Mouse (Mus musculus): ENCODE measurements around the gene Lexm. TPM values are rescaled to one million over a fixed set of nuclear protein-coding genes. Genes with fewer than 3 reads are reported as not detected.

The Lexm gene
- polyA plus RNA-seq, 1 experiment from 2014 or later = 0.33 TPM

DNA sequence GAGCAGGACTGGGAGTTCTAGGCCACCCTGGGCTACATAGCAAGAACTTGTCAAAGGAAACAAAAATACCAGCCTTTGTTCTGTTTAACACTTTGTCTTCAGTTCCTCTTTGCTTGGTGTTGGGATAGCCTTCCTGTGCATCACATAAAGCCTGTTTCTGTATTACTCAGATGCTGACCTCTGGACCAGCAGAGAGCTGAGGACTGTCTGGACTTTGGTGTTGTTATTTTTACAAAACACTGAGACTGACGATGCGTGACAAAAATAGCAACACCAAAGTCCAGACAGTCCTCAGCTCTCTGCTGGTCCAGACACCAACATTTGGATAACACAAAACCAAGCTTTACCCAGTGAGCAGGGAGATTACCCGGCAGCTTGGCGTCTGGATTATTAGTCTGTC is 16.3 kb downstream of the Lexm start:
- WGBS = 89% methylated on average over 4 of the region's 4 CpGs
- H3K36me3 ChIP-seq (ENCODE audit: control insufficient read depth, insufficient read depth, low read length) = no peaks in the 10 kb centered on the region
- ATAC-seq (ENCODE audit: insufficient number of reproducible peaks, low FRiP score, low TSS enrichment, low read depth) (no peak), DNase-seq (ENCODE audit: low spot score) (no peak)
- no peak overlapping the region for H3K4me2 ChIP-seq (ENCODE audit: low read depth, severe bottlenecking)
- no peak overlapping the region for H3K9ac ChIP-seq (ENCODE audit: low read length)
- H3K27me3 ChIP-seq (ENCODE audit: control insufficient read depth, insufficient read depth, low read length) = no peaks in the 10 kb centered on the region
- H3K27ac ChIP-seq (replicated peaks; ENCODE audit: low read depth, low read length) = no peak overlapping the region
- H3K9me3 ChIP-seq (ENCODE audit: control insufficient read depth, low read length) = no peaks in the 10 kb centered on the region
- no peak overlapping the region for H3K4me3 ChIP-seq (ENCODE audit: low read depth, low read length)
- H3K4me1 ChIP-seq (ENCODE audit: control insufficient read depth, insufficient read depth, low read length) = no peaks in the 10 kb centered on the region

GRCm38 (mm10) chr4:106599415-106599814 is 17.6 kb downstream of the Lexm start:
- H3K36me3 ChIP-seq (ENCODE audit: control insufficient read depth, insufficient read depth, low read length) = no peaks in the 10 kb centered on the region
- no peaks in the 10 kb centered on the region for H3K27me3 ChIP-seq (ENCODE audit: control insufficient read depth, insufficient read depth, low read length)
- no peaks in the 10 kb centered on the region for H3K9me3 ChIP-seq (ENCODE audit: control insufficient read depth, low read length)
- no peak overlapping the region for H3K4me2 ChIP-seq (ENCODE audit: low read depth, severe bottlenecking)
- ATAC-seq (ENCODE audit: insufficient number of reproducible peaks, low FRiP score, low TSS enrichment, low read depth) = no peak
- H3K9ac ChIP-seq (ENCODE audit: low read length) = no peak overlapping the region
- H3K27ac ChIP-seq (replicated peaks; ENCODE audit: low read depth, low read length) = no peak overlapping the region
- 39% methylated on average over 1 of the region's 1 CpGs for WGBS
- no peaks in the 10 kb centered on the region for H3K4me1 ChIP-seq (ENCODE audit: control insufficient read depth, insufficient read depth, low read length)
- no peak for DNase-seq (ENCODE audit: low spot score)
- no peak overlapping the region for H3K4me3 ChIP-seq (ENCODE audit: low read depth, low read length)

DNA sequence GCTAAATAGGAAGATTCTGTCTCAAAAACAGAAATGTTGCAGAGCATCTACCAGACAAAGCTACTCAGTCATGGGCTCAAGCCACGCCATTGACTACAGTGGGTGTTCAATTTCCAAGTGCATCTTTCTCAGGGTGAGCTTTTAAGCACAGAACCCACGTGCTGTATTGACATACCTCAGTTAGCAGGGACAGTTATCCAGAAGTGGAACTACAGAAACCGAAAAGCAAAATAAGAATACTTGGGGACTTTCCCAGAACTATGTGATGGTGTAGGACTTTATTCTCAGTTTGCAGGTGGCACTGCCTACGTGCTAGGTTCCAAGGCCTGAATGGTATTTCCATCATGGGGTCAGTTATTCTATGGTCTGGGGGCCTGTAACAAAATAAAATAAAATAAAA is 19.3 kb downstream of the Lexm start:
- H3K9ac ChIP-seq (ENCODE audit: low read length) = no peak overlapping the region
- ATAC-seq (ENCODE audit: insufficient number of reproducible peaks, low FRiP score, low TSS enrichment, low read depth) = no peak
- H3K27me3 ChIP-seq (ENCODE audit: control insufficient read depth, insufficient read depth, low read length) = no peaks in the 10 kb centered on the region
- no peaks in the 10 kb centered on the region for H3K9me3 ChIP-seq (ENCODE audit: control insufficient read depth, low read length)
- 81% methylated on average over 4 of the region's 4 CpGs for WGBS
- no peak overlapping the region for H3K4me2 ChIP-seq (ENCODE audit: low read depth, severe bottlenecking)
- DNase-seq (ENCODE audit: low spot score) = no peak
- H3K36me3 ChIP-seq (ENCODE audit: control insufficient read depth, insufficient read depth, low read length) = no peaks in the 10 kb centered on the region
- no peaks in the 10 kb centered on the region for H3K4me1 ChIP-seq (ENCODE audit: control insufficient read depth, insufficient read depth, low read length)
- H3K27ac ChIP-seq (replicated peaks; ENCODE audit: low read depth, low read length) = no peak overlapping the region
- no peak overlapping the region for H3K4me3 ChIP-seq (ENCODE audit: low read depth, low read length)

- no peak for DNase-seq (ENCODE audit: low spot score)
- no peak overlapping the region for H3K4me3 ChIP-seq (ENCODE audit: low read depth, low read length)
- H3K4me2 ChIP-seq (ENCODE audit: low read depth, severe bottlenecking) = no peak overlapping the region
- H3K27me3 ChIP-seq (ENCODE audit: control insufficient read depth, insufficient read depth, low read length) = no peaks in the 10 kb centered on the region
- ATAC-seq (ENCODE audit: insufficient number of reproducible peaks, low FRiP score, low TSS enrichment, low read depth) = no peak
- H3K9ac ChIP-seq (ENCODE audit: low read length) = no peak overlapping the region
- no peaks in the 10 kb centered on the region for H3K4me1 ChIP-seq (ENCODE audit: control insufficient read depth, insufficient read depth, low read length)
- 86% methylated on average over 9 of the region's 9 CpGs for WGBS
- H3K36me3 ChIP-seq (ENCODE audit: control insufficient read depth, insufficient read depth, low read length) = no peaks in the 10 kb centered on the region
- no peak overlapping the region for H3K27ac ChIP-seq (replicated peaks; ENCODE audit: low read depth, low read length)
- H3K9me3 ChIP-seq (ENCODE audit: control insufficient read depth, low read length) = no peaks in the 10 kb centered on the region
Measured at GRCm38 (mm10) chr4:106597055-106597454, 20.0 kb downstream of the Lexm start.

GRCm38 (mm10) chr4:106596200-106596599 is 20.8 kb downstream of the Lexm start:
- Histone ChIP-seq H3K27me3 (ENCODE audit: control insufficient read depth, insufficient read depth, low read length) (no peaks in the 10 kb centered on the region), H3K36me3 (ENCODE audit: control insufficient read depth, insufficient read depth, low read length) (no peaks in the 10 kb centered on the region; the same call in 1 of the 2 replicates), H3K27ac (replicated peaks; ENCODE audit: low read depth, low read length) (no peak overlapping the region), H3K4me1 (ENCODE audit: control insufficient read depth, insufficient read depth, low read length) (no peaks in the 10 kb centered on the region), H3K4me3 (ENCODE audit: low read depth, low read length) (no peak overlapping the region), H3K9me3 (ENCODE audit: control insufficient read depth, low read length) (no peaks in the 10 kb centered on the region), H3K9ac (ENCODE audit: low read length) (no peak overlapping the region), H3K4me2 (ENCODE audit: low read depth, severe bottlenecking) (no peak overlapping the region)
- WGBS = 60% methylated on average over 3 of the region's 3 CpGs
- ATAC-seq (ENCODE audit: insufficient number of reproducible peaks, low FRiP score, low TSS enrichment, low read depth) (no peak), DNase-seq (ENCODE audit: low spot score) (no peak)

DNA sequence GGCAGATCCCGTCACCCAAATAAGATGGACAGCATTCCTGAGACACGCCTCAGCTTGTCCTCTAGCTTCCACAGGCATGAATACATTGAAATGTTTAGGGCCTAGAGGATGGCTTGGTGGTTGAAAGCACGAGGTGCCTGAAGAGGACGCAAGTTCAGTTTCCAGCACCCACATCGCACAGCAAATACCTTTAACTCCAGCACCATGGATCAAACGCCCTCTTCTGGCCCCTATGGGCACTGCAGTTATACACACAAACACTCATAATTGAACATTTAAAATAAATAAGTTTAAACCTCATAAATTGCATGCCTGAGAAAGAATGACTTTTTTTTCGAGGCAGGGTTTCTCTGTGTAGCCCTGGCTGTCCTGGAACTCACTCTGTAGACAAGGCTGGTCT is 23.4 kb downstream of the Lexm start:
- WGBS = 62% methylated on average over 7 of the region's 7 CpGs
- ATAC-seq (ENCODE audit: insufficient number of reproducible peaks, low FRiP score, low TSS enrichment, low read depth) = no peak
- H3K9ac ChIP-seq (ENCODE audit: low read length) = no peak overlapping the region

DNA sequence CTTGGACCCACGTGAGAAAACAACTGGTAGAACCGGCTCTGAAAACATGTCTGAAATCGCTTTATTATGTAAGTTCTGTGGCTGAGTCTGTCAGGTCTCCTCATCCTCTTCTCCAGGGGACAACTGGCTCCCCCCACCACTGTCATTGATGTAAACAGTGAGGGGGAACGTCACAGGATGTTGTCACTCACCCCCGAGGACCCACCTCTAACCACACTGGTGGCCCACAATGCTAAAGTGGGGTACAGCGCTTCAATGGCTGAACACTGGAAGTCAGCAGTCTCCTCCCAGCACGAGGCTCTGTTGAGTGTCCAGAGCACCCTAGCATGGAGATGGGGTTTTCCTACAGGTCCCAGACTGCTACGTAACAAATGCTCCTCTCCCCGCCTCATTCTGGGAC is 26.2 kb downstream of the Lexm start:
- Histone ChIP-seq H3K27me3 (ENCODE audit: control insufficient read depth, insufficient read depth, low read length) (no peaks in the 10 kb centered on the region), H3K9ac (ENCODE audit: low read length) (no peak overlapping the region), H3K4me2 (ENCODE audit: low read depth, severe bottlenecking) (no peak overlapping the region), H3K27ac (replicated peaks; ENCODE audit: low read depth, low read length) (no peak overlapping the region), H3K4me1 (ENCODE audit: control insufficient read depth, insufficient read depth, low read length) (no peaks in the 10 kb centered on the region), H3K4me3 (ENCODE audit: low read depth, low read length) (no peak overlapping the region), H3K9me3 (ENCODE audit: control insufficient read depth, low read length) (no peaks in the 10 kb centered on the region), H3K36me3 (ENCODE audit: control insufficient read depth, insufficient read depth, low read length) (peaks cover 14% of the 10 kb centered on the region)
- no peak for ATAC-seq (ENCODE audit: insufficient number of reproducible peaks, low FRiP score, low TSS enrichment, low read depth)
- WGBS = 91% methylated on average over 9 of the region's 9 CpGs
- DNase-seq (ENCODE audit: low spot score) = no peak

More for the DNA sequence above, 23.4 kb downstream of the Lexm start:
- no peaks in the 10 kb centered on the region; the same call in 1 of the 2 replicates for H3K36me3 ChIP-seq (ENCODE audit: control insufficient read depth, insufficient read depth, low read length)
- no peaks in the 10 kb centered on the region for H3K9me3 ChIP-seq (ENCODE audit: control insufficient read depth, low read length)
- H3K27me3 ChIP-seq (ENCODE audit: control insufficient read depth, insufficient read depth, low read length) = no peaks in the 10 kb centered on the region
- H3K4me1 ChIP-seq (ENCODE audit: control insufficient read depth, insufficient read depth, low read length) = no peaks in the 10 kb centered on the region
- H3K4me2 ChIP-seq (ENCODE audit: low read depth, severe bottlenecking) = no peak overlapping the region
- no peak for DNase-seq (ENCODE audit: low spot score)
- H3K27ac ChIP-seq (replicated peaks; ENCODE audit: low read depth, low read length) = no peak overlapping the region
- H3K4me3 ChIP-seq (ENCODE audit: low read depth, low read length) = no peak overlapping the region

DNA sequence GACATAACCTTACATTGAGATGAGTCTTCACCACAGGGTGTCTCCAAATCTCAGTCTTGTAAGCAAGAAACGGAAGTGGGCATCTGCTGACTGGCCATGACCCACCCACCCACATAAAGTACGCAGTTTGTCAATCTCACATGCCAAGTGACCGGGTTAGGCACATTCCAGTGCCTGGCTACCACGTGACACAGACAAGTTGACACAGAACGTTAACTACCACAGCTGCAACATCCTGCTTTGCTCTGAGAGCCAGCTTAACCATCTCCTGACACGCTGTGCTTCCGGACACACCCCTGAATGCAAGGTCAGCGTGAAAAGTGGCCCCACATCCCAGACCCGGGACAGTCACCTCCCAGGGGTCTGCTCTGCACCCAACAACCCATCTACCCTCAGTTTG is 26.9 kb downstream of the Lexm start:
- 79% methylated on average over 9 of the region's 9 CpGs for WGBS
- no peak overlapping the region for H3K4me2 ChIP-seq (ENCODE audit: low read depth, severe bottlenecking)
- peaks cover 18% of the 10 kb centered on the region for H3K36me3 ChIP-seq (ENCODE audit: control insufficient read depth, insufficient read depth, low read length)
- H3K27ac ChIP-seq (replicated peaks; ENCODE audit: low read depth, low read length) = no peak overlapping the region
- no peak overlapping the region for H3K9ac ChIP-seq (ENCODE audit: low read length)
- ATAC-seq (ENCODE audit: insufficient number of reproducible peaks, low FRiP score, low TSS enrichment, low read depth) (no peak), DNase-seq (ENCODE audit: low spot score) (no peak)
- H3K4me1 ChIP-seq (ENCODE audit: control insufficient read depth, insufficient read depth, low read length) = no peaks in the 10 kb centered on the region
- no peak overlapping the region for H3K4me3 ChIP-seq (ENCODE audit: low read depth, low read length)
- H3K27me3 ChIP-seq (ENCODE audit: control insufficient read depth, insufficient read depth, low read length) = no peaks in the 10 kb centered on the region
- no peaks in the 10 kb centered on the region for H3K9me3 ChIP-seq (ENCODE audit: control insufficient read depth, low read length)

DNA sequence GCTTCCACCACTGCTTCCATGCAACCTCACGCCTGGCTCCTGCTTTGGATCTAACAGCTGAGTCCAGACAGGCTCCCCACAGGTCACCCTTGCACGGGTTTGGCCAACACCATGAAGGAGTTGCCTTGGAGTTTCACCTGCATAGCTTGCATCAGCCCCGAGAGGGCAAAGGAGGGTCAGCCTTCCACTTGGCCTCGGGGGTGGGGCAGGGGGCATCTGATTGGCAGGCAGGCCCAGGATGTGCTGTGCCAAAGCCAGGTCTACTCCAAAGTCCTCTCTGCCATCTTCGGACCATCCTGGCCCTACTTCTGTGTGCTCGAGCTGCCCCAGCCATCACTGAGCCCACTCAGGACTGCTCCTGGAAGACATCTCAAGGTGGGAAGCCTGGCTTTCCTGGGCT is 30.0 kb downstream of the Lexm start:
- ATAC-seq (ENCODE audit: insufficient number of reproducible peaks, low FRiP score, low TSS enrichment, low read depth) = no peak
- WGBS = 93% methylated on average over 6 of the region's 6 CpGs

More for the DNA sequence above, 30.0 kb downstream of the Lexm start:
- DNase-seq (ENCODE audit: low spot score) = no peak
- H3K27me3 ChIP-seq (ENCODE audit: control insufficient read depth, insufficient read depth, low read length) = no peaks in the 10 kb centered on the region
- no peak overlapping the region for H3K4me2 ChIP-seq (ENCODE audit: low read depth, severe bottlenecking)
- peaks cover 26% of the 10 kb centered on the region for H3K36me3 ChIP-seq (ENCODE audit: control insufficient read depth, insufficient read depth, low read length)
- H3K9ac ChIP-seq (ENCODE audit: low read length) = no peak overlapping the region
- H3K9me3 ChIP-seq (ENCODE audit: control insufficient read depth, low read length) = no peaks in the 10 kb centered on the region
- no peak overlapping the region for H3K4me3 ChIP-seq (ENCODE audit: low read depth, low read length)
- H3K4me1 ChIP-seq (ENCODE audit: control insufficient read depth, insufficient read depth, low read length) = no peaks in the 10 kb centered on the region
- H3K27ac ChIP-seq (replicated peaks; ENCODE audit: low read depth, low read length) = no peak overlapping the region
